Mouse (Mus musculus): ENCODE results near the gene Tnni3k.

- TF ChIP-seq CTCF (IDR thresholded peaks at IDR 0.05; ENCODE audit: insufficient read depth, low read length) (no peak), POLR2A (IDR thresholded peaks at IDR 0.05; ENCODE audit: borderline replicate concordance, extremely low read depth, low read depth, low read length) (no peak)
These were observed 254.2 kb downstream of the Tnni3k start for GRCm38 (mm10) chr3:154800888-154801429.

Data from lung, adult 2 months (tissue).